Mouse (Mus musculus) liver, postnatal 0 days (tissue): ENCODE results near the gene Kcnmb2. TPM values are rescaled to one million over a fixed set of nuclear protein-coding genes. Genes with fewer than 3 reads are reported as not detected.

Experiments
- ATAC-seq: fragments of 200-750 bp; cut with Nextera tagmentation; 2 replicates; pipeline ENCODE4 v1.8.0; 2017; ENCODE audit warnings: mild to moderate bottlenecking, moderate library complexity
- DNase-seq: peaks from one replicate; pipeline ENCODE4 v3.0.0-alpha.2; 2016
- H3K27ac ChIP-seq: fragments of 300-500 bp; sonication (generic); 2 replicates; pipeline ENCODE4 v1.5.1; 2014; ENCODE audit warnings: antibody characterized with exemption, moderate library complexity, mild to moderate bottlenecking, low read depth
- H3K27me3 ChIP-seq: fragments of 300-500 bp; sonication (generic); 2 replicates; pipeline ENCODE4 v1.6.1; 2014; ENCODE audit warnings: low read length, control low read depth, mixed read lengths; ENCODE audit not compliant: insufficient read depth
- H3K36me3 ChIP-seq: fragments of 300-500 bp; sonication (generic); replicated peaks from 2 replicates; pipeline ENCODE4 v1.6.1; 2014; ENCODE audit warnings: mild to moderate bottlenecking, control low read depth, low read length, moderate library complexity, mixed read lengths; ENCODE audit not compliant: insufficient read depth
- H3K4me1 ChIP-seq: fragments of 300-500 bp; sonication (generic); 2 replicates; pipeline ENCODE4 v1.6.1; 2014; ENCODE audit warnings: antibody characterized with exemption, mild to moderate bottlenecking, control low read depth; ENCODE audit not compliant: insufficient read depth
- H3K4me2 ChIP-seq: fragments of 300-500 bp; sonication (generic); 2 replicates; pipeline ENCODE4 v1.6.1; 2014; ENCODE audit warnings: low read depth, mild to moderate bottlenecking, low read length, moderate library complexity, mixed read lengths
- H3K4me3 ChIP-seq: fragments of 300-500 bp; sonication (generic); 2 replicates; pipeline ENCODE4 v1.5.1; 2014; ENCODE audit warnings: low read depth, low read length
- H3K9ac ChIP-seq: fragments of 300-500 bp; sonication (generic); replicated peaks from 2 replicates; pipeline ENCODE4 v1.6.1; 2014; ENCODE audit warnings: mild to moderate bottlenecking, moderate library complexity
- H3K9me3 ChIP-seq: fragments of 300-500 bp; sonication (generic); 2 replicates; pipeline ENCODE4 v1.6.1; 2016; ENCODE audit warnings: mild to moderate bottlenecking, control low read depth, low read length, mixed read lengths
- CTCF ChIP-seq: sonication (generic); IDR thresholded peaks from 2 replicates; pipeline ENCODE4 v1.5.1; 2016; ENCODE audit warnings: antibody characterized with exemption, low read depth
- EP300 ChIP-seq: IDR thresholded peaks from 2 replicates; pipeline ENCODE4 v1.6.1; 2016; ENCODE audit warnings: antibody characterized with exemption, low read depth, mild to moderate bottlenecking
- WGBS: fragments of 180-500 bp; shearing (Covaris S2); extraction: QIAGEN DNeasy Blood & Tissue Kit; methylation state at CpG from one replicate; pipeline ENCODE4 v1.1.7; 2014; ENCODE audit not compliant: insufficient replicate concordance; 5-methylcytosine and 5-hydroxymethylcytosine counted together
- polyA plus RNA-seq: library from polyadenylated mRNA; unstranded; fragments of >200 nt; fragmentation: Nextera tagmentation; extraction: Ambion mirVana; gene quantifications from 2 replicates; pipeline ENCODE4 v1.2.1, GENCODE M21; 2015

Gene Kcnmb2
- polyA plus RNA-seq, 1 experiment from 2014 or later: 0.12 TPM

DNA sequence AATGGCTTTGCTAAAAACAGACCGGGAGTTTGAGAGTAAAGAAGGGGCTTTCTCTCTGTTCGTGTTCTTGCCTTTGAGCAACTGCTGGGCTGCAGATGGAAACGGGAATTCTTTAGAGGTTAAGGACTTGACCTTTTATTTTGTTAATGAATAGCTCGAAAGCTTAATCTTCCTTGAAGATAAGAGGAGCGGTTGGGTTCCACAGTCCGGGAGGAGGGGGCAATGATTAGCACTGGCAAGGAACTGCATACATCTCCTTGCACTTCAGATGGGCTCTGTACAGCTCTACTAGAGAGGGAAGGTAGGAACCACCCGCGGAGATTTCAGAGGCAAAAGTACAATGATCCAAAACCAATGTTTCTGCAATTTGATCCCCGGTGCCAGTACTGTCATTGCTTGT lies 1.2 kb downstream of the Kcnmb2 start:
- no peak overlapping the region for H3K4me2 ChIP-seq
- H3K9me3 ChIP-seq: no peaks in the 10 kb centered on the region
- H3K4me3 ChIP-seq: no peak overlapping the region
- ATAC-seq: no peak
- H3K4me1 ChIP-seq: peaks cover 5% of the 10 kb centered on the region
- TF ChIP-seq EP300: no peak
- no peak for TF ChIP-seq CTCF
- WGBS: 7% methylated on average over 9 of the region's 9 CpGs
- H3K9ac ChIP-seq: no peak overlapping the region
- DNase-seq: no peak
- no peaks in the 10 kb centered on the region for H3K36me3 ChIP-seq
- H3K27me3 ChIP-seq: no peaks in the 10 kb centered on the region
- no peak overlapping the region for H3K27ac ChIP-seq

DNA sequence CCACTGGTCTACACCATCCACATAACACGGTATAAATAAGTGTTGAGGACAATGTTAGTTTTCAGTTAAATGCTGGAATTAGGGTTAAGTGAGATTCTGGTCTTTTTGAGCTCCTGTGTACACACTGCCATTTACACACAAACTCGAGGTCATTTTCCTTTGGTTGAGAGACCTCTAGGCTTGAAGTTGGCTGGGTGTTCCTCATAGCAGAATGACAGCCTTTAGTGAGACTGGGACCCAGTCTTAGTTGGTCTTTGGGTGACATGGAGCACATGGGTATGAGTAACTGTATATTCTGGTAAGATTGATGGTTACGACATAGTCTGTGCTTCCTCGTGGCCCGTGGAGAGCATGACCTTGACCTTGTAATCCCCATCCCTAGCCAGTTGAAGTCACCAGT lies 1.8 kb downstream of the Kcnmb2 start:
- Histone ChIP-seq H3K4me1 (peaks cover 5% of the 10 kb centered on the region), H3K9ac (no peak overlapping the region), H3K4me3 (no peak overlapping the region), H3K36me3 (no peaks in the 10 kb centered on the region), H3K4me2 (no peak overlapping the region), H3K27me3 (no peaks in the 10 kb centered on the region), H3K27ac (no peak overlapping the region), H3K9me3 (no peaks in the 10 kb centered on the region)
- TF ChIP-seq EP300 (no peak), CTCF (no peak)
- 32% methylated on average over 5 of the region's 5 CpGs for WGBS
- no peak for ATAC-seq
- DNase-seq: no peak

- 66% methylated on average over 5 of the region's 5 CpGs for WGBS
- no peak for TF ChIP-seq EP300
- no peak for TF ChIP-seq CTCF
- Histone ChIP-seq H3K9me3 (no peaks in the 10 kb centered on the region), H3K27ac (no peak overlapping the region), H3K4me3 (no peak overlapping the region), H3K4me2 (no peak overlapping the region), H3K9ac (no peak overlapping the region), H3K4me1 (no peaks in the 10 kb centered on the region), H3K36me3 (no peaks in the 10 kb centered on the region), H3K27me3 (no peaks in the 10 kb centered on the region)
- ATAC-seq (no peak), DNase-seq (no peak)
These were observed 8.9 kb downstream of the Kcnmb2 start for GRCm38 (mm10) chr3:31911168-31911567.

DNA sequence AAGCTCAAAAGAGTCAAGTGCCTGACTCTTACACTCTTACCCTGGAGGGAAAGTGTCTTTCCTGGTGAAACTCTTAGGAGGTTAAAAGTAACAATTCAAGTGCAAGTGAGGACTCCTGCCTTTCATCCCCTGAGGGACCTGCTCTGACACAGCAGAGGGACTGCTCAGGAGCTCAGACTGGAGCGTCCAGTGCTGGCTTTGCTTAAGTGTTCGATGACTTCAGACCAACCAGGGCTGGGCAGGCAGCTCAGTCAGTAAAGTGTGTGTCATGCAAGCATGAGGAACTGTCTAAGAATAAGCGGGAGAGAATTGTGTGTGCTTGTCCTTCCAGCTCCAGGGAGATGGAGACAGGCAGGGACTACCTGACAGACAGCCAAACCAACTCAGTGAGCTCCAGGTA lies 9.4 kb downstream of the Kcnmb2 start:
- Histone ChIP-seq H3K9ac (no peak overlapping the region), H3K4me1 (no peaks in the 10 kb centered on the region), H3K9me3 (no peaks in the 10 kb centered on the region), H3K4me2 (no peak overlapping the region), H3K4me3 (no peak overlapping the region), H3K36me3 (no peaks in the 10 kb centered on the region), H3K27ac (no peak overlapping the region), H3K27me3 (no peaks in the 10 kb centered on the region)
- 46% methylated on average over 3 of the region's 3 CpGs for WGBS
- ATAC-seq (no peak), DNase-seq (no peak)
- TF ChIP-seq CTCF: no peak
- no peak for TF ChIP-seq EP300

- no peak for ATAC-seq
- H3K27ac ChIP-seq: no peak overlapping the region
- H3K9ac ChIP-seq: no peak overlapping the region
These were observed 26.2 kb downstream of the Kcnmb2 start for GRCm38 (mm10) chr3:31928544-31928943.

DNA sequence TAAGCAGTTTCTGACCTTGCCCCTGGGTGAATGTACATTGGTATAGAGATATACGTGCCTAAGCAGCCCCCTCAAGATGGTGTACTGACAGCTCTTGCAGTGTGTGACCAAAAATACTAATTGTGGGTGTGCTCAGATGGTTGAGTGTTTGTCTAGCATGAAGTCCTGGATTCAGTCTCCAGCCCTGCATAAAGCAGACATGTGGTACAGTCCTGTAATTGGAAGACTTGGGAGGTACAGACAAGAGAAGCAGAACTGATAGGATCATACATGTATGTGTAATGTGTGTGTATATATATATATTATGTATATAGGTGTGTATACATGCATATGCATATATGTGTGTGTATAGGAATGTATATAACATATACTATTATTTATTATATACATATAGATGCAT lies 32.4 kb downstream of the Kcnmb2 start:
- Histone ChIP-seq H3K4me3 (no peak overlapping the region), H3K9ac (no peak overlapping the region), H3K4me2 (no peak overlapping the region), H3K9me3 (no peaks in the 10 kb centered on the region), H3K27me3 (no peaks in the 10 kb centered on the region), H3K36me3 (no peaks in the 10 kb centered on the region), H3K27ac (no peak overlapping the region), H3K4me1 (no peaks in the 10 kb centered on the region)
- TF ChIP-seq CTCF: no peak
- no peak for TF ChIP-seq EP300
- DNase-seq: no peak
- 60% methylated on average over 1 of the region's 1 CpGs for WGBS
- no peak for ATAC-seq

More at GRCm38 (mm10) chr3:31928544-31928943, 26.2 kb downstream of the Kcnmb2 start:
- H3K27me3 ChIP-seq: no peaks in the 10 kb centered on the region
- no peaks in the 10 kb centered on the region for H3K4me1 ChIP-seq
- H3K4me3 ChIP-seq: no peak overlapping the region
- no peak for DNase-seq
- no peaks in the 10 kb centered on the region for H3K9me3 ChIP-seq
- no peaks in the 10 kb centered on the region for H3K36me3 ChIP-seq
- 70% methylated on average over 1 of the region's 1 CpGs for WGBS
- TF ChIP-seq EP300: no peak
- TF ChIP-seq CTCF: no peak
- H3K4me2 ChIP-seq: no peak overlapping the region

GRCm38 (mm10) chr3:31941478-31941877 lies 39.2 kb downstream of the Kcnmb2 start:
- no peak for TF ChIP-seq EP300
- no peak; the same call in 1 of the 2 replicates for TF ChIP-seq CTCF
- Histone ChIP-seq H3K9ac (no peak overlapping the region), H3K4me3 (no peak overlapping the region), H3K4me1 (no peaks in the 10 kb centered on the region), H3K27me3 (no peaks in the 10 kb centered on the region), H3K36me3 (no peaks in the 10 kb centered on the region), H3K4me2 (no peak overlapping the region), H3K9me3 (no peaks in the 10 kb centered on the region), H3K27ac (no peak overlapping the region)
- WGBS: 20% methylated on average over 6 of the region's 6 CpGs
- ATAC-seq (no peak), DNase-seq (no peak)
